Mouse (Mus musculus): Measurements from ENCODE around the gene Uqcc1. TPM values are rescaled to one million over a fixed set of nuclear protein-coding genes. Genes with fewer than 3 reads are reported as not detected.

Uqcc1 gene
- 100 to 1,000 TPM; 248 to 268 TPM for total RNA-seq (2021)

GRCm38 (mm10) chr2:155929531-155930442 lies at the start of gene Uqcc1:
Gene Uqcc1 (minus strand): TSS chr2:155930310.
- peak; percentile 82 for DNase-seq (ENCODE audit: low spot score)
- intact Hi-C loops (cut with DNase I): no loop called here

GRCm38 (mm10) chr2:155979328-155979991 lies 49.4 kb upstream of the Uqcc1 start:
- intact Hi-C loops (cut with DNase I): no loop called here
- DNase-seq (ENCODE audit: low spot score): peak; percentile 23

- no peak for DNase-seq (ENCODE audit: low spot score)
- intact Hi-C loops (cut with DNase I): no loop called here
Measured at GRCm38 (mm10) chr2:155974087-155974731, 44.1 kb upstream of the Uqcc1 start.

- DNase-seq (ENCODE audit: low spot score): no peak
- intact Hi-C loops (cut with DNase I): no loop called here
Measured at GRCm38 (mm10) chr2:155973348-155973747, 43.2 kb upstream of the Uqcc1 start.

DNA sequence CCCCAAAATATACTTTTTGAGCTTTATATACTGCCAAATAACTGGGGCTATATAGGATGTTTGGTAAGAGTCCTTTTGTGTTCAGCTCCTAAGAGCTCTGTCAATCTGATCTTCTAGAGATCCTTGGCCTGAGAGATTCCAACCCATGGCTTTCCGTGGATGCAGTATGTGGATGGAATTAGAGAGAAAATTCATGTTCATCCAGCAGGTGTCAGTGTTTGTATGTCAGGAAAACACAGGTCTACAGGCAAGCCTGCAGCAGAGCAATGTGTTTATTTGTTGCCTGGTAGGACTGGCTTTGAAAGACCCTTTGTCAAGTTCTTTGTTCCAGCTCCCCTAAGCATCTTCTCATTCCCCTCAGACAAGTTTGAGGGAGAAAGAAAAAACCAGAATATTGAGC lies 32.9 kb upstream of the Uqcc1 start:
- intact Hi-C loops (cut with DNase I): loop anchor here (5.0 kb wide), 2 partner anchors 179 to 314 kb away; partner anchors contain the start of genes Nfs1 and Romo1
- DNase-seq (ENCODE audit: low spot score): no peak

GRCm38 (mm10) chr2:155961862-155962261 lies 31.8 kb upstream of the Uqcc1 start:
- no peak for DNase-seq (ENCODE audit: low spot score)
- intact Hi-C loops (cut with DNase I): loop anchor here (5.0 kb wide), 2 partner anchors 180 to 315 kb away; partner anchors contain the start of genes Nfs1 and Romo1

DNA sequence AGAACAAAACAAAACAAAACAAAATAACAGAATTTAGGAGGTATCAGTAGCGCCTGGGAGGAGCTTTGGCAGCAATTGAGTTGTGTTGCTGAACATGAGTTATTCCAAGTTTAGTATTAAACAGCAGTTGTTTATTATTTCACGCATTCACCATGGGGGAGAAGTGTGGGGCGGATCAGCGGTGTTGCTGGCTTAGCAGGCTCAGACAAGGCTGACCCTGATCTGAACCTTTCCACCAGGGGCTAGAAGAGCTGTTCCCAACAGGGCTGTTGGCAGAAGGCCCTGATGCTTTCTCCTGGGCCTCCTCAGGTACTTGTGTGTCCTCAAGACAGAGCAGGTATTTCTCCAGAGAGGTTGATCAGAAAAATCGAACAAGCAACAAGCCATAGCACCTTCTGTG lies 29.9 kb upstream of the Uqcc1 start:
- no peak for DNase-seq (ENCODE audit: low spot score)
- intact Hi-C loops (cut with DNase I): loop anchor here (5.0 kb wide), 2 partner anchors 182 to 317 kb away; partner anchors contain the start of genes Nfs1 and Romo1

DNA sequence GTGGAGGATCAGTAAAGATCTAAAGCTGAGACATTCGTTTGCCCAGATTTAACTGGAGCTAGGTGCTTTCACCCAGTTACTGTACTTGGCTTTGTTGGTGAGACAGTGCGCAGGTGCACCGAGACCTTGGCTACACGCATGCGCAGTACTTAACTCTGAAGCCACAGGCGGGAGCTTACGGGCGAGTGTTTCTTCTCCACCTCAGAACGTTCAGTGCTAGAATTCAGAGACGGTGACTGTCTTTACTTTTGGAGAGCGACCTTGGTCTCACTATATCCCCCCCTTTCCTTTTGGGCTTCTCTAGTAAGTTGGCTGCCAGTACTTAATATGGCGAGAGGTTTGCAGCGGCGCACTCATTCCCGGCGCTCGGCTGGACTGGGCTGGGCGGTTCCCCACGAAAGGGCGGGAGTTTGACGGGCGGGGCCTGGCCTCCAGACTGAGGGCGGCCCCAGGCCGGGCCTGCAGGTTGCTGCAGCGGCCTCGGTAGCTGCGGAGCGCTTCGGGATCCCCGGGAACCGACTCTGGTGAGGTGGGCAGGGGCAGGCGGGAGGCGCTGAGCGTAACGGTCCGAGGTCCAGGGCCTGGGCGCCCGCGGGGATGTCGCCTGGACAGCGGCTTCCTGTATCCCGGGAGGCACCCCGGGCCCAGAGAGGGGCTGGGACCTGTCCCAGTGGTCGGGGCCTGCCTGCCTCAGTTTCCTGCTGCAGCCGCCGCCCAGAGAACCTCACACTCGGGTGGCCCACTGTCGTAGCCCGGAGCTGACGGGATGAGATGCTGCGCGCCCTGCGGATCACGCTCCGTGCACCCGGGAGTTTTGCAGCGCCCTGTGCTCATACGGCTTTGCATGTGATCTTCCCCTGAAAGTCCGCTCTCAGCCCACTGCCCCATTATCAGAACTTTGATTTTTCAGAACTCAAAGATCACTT lies 26.3 kb upstream of the Uqcc1 start, which contains the start of gene Cep250:
Cep250 (plus strand) TSS at position 325 of the 926 bp plus-strand sequence.
- peak; percentile 84 for DNase-seq (ENCODE audit: low spot score)
- intact Hi-C loops (cut with DNase I): no loop called here

DNA sequence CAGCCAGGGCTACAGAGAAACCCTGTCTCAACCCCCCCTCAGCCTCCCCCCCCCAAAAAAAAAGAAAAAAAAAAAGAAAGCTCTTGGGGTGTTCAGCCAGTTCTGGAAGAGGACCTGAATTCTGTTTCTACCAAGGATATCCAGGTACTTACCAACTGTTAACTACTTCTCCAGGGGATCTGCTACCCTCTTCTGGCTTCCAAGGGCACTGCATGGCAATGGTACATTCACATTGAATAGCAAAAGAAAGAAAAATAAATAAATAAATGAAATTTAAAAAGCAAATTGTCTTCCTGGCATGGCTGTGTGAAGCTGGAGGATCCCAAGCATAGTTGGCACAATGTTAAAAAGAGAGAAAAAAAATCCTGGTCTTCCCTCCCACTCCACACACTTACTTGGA lies 21.9 kb upstream of the Uqcc1 start:
- no peak for DNase-seq (ENCODE audit: low spot score)
- intact Hi-C loops (cut with DNase I): no loop called here

DNA sequence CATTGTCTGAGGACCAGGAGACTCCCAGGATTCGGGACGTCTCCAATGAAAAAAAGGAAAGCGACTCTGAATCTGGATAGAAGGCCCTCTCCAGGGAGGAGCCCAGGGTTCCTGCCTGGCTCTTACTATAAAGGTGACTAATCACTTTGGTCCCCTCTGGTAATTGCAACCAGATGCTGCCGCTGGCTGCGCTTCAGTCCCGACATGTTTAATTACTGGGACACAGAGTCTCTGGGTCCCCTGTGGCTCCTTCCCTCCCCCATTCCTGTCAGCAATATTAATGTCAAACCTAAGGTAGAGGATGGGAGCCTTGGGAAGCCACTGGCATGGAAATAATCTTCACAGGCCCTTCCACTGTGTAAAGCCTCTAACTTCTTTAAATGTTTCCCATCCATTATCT lies 19.3 kb upstream of the Uqcc1 start:
- no peak for DNase-seq (ENCODE audit: low spot score)
- intact Hi-C loops (cut with DNase I): no loop called here

DNA sequence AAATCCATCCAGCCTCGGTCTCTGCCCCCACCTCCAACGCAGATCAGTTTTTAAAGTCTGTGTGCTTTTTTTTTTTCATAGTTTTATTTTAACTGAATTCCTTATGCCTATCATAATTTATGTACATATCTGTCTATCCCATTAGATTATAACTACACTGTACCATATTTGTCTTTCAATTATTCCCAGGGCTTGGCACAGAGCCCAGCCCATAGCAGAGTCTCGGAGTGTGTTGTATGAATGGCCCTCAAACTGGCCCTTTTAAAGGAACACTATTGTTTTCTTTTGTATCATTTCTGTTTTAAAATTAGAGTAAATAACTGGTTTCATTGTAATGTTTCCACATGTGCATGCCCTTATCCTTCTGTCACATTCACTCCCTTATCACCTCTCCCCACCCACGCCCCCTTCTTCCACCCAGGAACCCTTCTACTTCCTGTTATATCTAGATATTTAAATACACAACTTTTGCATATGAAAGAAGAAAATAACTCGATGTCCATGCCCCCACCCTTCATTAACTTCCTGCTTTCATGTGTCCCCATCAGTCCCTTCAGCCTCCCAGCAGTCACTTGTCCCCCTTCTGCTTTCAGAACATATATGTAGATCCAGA lies 17.4 kb upstream of the Uqcc1 start:
- intact Hi-C loops (cut with DNase I): no loop called here
- DNase-seq (ENCODE audit: low spot score): no peak

DNA sequence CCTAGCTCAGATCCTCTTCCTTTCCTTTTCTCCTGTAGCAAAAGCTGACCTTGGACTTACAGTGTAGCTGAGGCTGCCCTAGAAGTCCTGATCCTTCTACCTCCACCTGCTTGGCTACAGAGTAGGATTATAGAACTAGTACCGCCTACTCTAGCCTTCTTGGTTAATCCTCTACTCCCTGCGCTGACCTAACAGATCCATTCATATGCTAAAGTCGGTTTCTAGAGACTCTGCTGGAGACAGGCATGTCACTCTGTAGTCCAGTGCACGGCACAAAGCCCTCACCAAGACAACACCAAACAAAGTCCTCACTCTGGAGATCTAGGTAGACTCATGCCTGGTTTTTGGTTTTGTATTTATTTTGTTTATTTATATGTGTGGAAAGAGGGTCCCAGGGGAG lies 16.4 kb upstream of the Uqcc1 start:
- intact Hi-C loops (cut with DNase I): loop anchor here (1.0 kb wide), 1 partner anchor 99 kb away; no protein-coding TSS in a partner anchor
- no peak for DNase-seq (ENCODE audit: low spot score)

- intact Hi-C loops (cut with DNase I): loop anchor here (1.0 kb wide), 1 partner anchor 99 kb away; no protein-coding TSS in a partner anchor
- DNase-seq (ENCODE audit: low spot score): no peak
Measured at GRCm38 (mm10) chr2:155946069-155946468, 16.0 kb upstream of the Uqcc1 start.

GRCm38 (mm10) chr2:155945580-155945979 lies 15.5 kb upstream of the Uqcc1 start:
- no peak for DNase-seq (ENCODE audit: low spot score)
- intact Hi-C loops (cut with DNase I): no loop called here

DNA sequence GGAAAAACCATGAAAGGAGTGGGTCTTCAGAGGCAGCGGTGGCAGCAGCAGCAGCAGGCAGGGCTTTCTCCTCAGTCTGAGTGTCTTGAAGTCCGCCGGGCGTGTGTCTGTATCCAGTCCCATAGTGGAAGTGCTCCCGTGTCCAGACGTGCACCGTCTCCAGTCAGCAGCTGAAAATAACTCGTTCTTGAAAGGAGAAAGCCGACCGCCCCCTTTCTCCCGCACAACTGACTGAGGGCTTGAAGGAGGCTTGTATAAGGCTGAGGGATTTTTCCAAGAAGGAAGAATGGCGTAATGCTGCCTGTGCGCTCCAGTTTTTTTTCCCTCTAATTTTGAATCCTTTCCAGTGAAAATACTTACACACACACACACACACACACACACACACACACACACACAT lies 15.0 kb upstream of the Uqcc1 start, which contains the start of gene Gdf5:
Gdf5 (minus strand) TSS at position 244 of the 400 bp plus-strand sequence.
- intact Hi-C loops (cut with DNase I): no loop called here
- DNase-seq (ENCODE audit: low spot score): no peak

DNA sequence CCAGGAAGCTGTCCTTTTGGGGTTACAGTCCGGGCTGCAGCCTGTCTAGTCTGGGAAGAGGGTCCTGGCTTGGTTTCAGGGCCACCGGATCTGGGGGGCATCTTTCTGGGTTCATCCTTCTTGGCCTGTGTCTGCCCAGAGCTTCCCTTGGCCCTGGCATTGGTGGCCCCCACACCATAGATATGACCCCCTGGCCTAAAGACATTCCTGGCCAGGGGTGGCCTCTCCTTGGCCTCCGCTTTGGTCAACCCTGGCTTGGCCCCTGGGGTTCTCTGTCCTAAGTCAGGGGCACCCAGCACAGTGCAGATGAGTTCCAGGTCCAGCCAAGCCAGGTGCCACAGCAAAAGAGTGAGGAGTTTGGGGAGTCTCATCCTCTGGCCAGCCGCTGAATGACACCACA lies 14.6 kb upstream of the Uqcc1 start:
- intact Hi-C loops (cut with DNase I): no loop called here
- DNase-seq (ENCODE audit: low spot score): no peak

- DNase-seq (ENCODE audit: low spot score): no peak
- intact Hi-C loops (cut with DNase I): no loop called here
Measured at GRCm38 (mm10) chr2:155943463-155943862, 13.4 kb upstream of the Uqcc1 start.

DNA sequence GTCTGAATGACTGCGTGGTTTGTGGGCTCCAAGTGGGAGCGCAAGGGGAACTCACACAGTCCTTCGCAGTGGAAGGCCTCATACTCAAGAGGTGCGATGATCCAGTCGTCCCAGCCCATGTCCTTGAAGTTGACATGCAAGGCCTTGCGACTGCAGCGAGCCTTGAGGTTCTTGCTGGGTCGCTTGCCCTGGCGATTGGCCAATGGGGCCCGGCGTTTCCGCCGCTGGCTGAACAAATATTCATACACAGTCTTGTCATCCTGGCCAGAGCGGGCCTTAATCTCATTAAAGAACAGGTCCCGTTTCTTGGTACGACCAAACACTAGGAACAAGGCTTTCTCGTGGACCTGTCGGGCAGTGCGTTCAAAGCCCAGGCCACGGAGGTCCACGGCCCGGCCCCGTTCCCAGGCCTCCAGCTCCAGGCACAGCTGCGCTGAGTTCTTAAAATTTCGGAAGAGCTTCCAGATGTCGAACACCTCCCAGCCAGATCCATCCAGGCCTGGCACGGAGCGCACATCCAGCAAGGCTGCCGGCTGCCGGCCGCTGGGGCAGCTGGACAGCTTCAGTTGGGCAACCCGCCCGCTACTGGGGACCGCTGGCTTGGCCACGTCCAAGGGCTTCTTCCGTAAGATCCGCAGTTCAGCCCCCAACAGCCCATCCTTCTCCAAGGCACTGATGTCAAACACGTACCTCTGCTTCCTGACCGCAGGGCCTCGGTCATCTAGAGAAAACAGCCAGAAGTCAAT lies 11.8 kb upstream of the Uqcc1 start:
- intact Hi-C loops (cut with DNase I): no loop called here
- no peak for DNase-seq (ENCODE audit: low spot score)
